Comparison of ENCODE assay signal across 17 mouse cellular contexts in the genomic region with DNA sequence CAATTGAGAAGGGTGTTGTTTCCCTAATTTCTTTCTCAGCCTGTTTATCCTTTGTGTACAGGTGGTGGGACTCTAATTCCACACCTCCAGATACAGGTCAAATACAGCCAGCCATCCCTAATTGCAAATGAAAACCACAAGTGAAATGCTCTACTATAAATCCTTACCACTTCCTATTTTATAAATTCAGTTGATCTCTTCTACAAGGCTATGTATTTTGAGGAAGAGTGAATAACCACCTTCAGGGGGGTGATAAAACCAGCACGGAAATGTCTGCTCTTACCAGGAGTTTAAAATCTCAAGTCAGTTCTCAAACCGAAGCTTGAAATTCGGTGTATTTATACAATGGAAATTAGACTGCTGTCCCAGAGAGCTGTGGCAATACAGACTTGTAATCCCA.
"Had no signal": no experiment of that assay in that cellular context is flagged by ENCODE, and none has a peak within 500 bp of the region (broad histone marks: within the 10 kb centered on the region; RNA-seq: fewer than 3 reads in every experiment).

No protein-coding gene starts in this region.

- H3K4me1 ChIP-seq: liver, embryonic 12.5 days; megakaryocyte, embryonic 14.5 days; midbrain, embryonic 13.5 days; midbrain, embryonic 15.5 days; neural tube, embryonic 12.5 days had no signal

- H3K4me2 ChIP-seq: liver, embryonic 12.5 days; lung, embryonic 14.5 days; midbrain, embryonic 11.5 days; midbrain, embryonic 13.5 days; midbrain, embryonic 15.5 days; neural tube, embryonic 12.5 days had no signal

- H3K27ac ChIP-seq: liver, embryonic 12.5 days; liver, embryonic 14.5 days; macrophage; midbrain, embryonic 13.5 days; midbrain, embryonic 15.5 days; neural tube, embryonic 12.5 days had no signal

- DNase-seq: lung, adult 18-20 months; lung, embryonic 14.5 days; lung, postnatal 14 days; lung, postnatal 36 days; right cerebral cortex, postnatal 14 days; thymus, adult 18-20 months; thymus, postnatal 14 days; thymus, postnatal 4 days had no signal

- H3K27me3 ChIP-seq: liver, embryonic 12.5 days; midbrain, embryonic 13.5 days; midbrain, embryonic 15.5 days; neural tube, embryonic 12.5 days had no signal

- ATAC-seq: liver, embryonic 12.5 days; midbrain, embryonic 15.5 days had no signal

- H3K4me3 ChIP-seq: liver, embryonic 12.5 days; megakaryocyte, embryonic 14.5 days; midbrain, embryonic 13.5 days; midbrain, embryonic 15.5 days; myocyte; neural tube, embryonic 12.5 days had no signal

- H3K9me3 ChIP-seq: liver, embryonic 12.5 days; megakaryocyte, embryonic 14.5 days; midbrain, embryonic 13.5 days; midbrain, embryonic 15.5 days; neural tube, embryonic 12.5 days had no signal

- H3K36me3 ChIP-seq: liver, embryonic 12.5 days; midbrain, embryonic 13.5 days; midbrain, embryonic 15.5 days; neural tube, embryonic 12.5 days had no signal

- H3K9ac ChIP-seq: liver, embryonic 12.5 days; liver, embryonic 14.5 days; lung, embryonic 14.5 days; midbrain, embryonic 13.5 days; midbrain, embryonic 15.5 days; neural tube, embryonic 12.5 days had no signal
